Mouse (Mus musculus): ENCODE data around the gene Pde4d.

The Pde4d gene

DNA sequence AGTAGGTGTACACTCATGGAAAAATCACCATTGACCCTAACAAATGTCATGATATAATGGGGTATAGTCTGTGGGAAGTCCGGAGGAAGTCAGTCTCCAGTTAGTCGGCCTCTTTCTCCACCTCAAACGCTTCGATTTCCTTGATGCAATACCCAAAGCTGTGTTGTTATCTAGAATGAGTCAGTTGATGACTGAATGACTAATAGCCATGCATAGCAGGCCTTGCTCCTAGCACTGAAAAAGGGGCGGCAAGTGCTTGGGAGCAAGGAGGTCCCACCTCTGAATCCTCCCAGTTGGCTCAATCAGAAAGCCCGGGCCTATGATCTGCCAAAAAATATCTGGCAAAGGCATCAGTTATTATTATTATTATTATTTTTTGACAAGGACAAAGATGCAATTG is 1209.4 kb downstream of the Pde4d start:
- DNase-seq (ENCODE audit: low read depth), result no peak

DNA sequence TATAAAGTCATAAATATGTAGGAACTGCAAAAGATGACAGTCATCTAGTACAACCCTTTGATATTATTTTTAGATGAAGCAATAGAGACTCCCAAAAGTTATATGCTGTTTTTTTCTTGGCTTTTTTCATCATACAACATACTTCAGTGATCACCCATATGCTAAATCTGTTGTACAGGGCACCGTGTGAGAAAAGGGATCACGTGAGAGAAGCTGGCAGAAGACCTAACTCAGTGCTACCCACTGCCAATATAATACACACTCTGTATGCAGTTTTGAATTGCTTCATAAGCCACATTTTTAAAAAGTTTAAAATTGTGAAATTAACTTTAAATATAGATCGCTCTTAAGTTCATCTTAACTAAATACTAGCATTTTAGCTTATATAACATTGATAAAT is 1211.6 kb downstream of the Pde4d start:
- DNase-seq (ENCODE audit: low read depth), result no peak

DNA sequence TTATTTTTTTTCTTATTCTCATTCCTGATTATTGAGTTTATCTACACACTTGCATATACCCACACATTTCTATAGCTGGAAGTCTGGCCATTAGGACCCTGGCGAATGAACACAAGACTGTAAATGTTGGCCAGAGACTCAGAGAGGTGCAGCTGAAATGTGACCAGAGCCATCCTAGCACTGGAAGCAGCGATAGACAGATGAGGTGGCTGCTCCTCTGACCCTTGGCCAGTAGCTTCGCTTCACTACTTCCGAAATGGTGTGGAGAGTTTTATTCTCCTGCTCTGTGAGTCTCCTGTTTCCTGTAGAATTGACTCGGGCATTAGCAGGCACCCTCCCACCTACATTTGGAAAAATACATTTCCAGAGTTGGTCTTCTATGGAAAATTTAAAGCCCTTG is 1212.4 kb downstream of the Pde4d start:
- DNase-seq (ENCODE audit: low read depth), result no peak

DNA sequence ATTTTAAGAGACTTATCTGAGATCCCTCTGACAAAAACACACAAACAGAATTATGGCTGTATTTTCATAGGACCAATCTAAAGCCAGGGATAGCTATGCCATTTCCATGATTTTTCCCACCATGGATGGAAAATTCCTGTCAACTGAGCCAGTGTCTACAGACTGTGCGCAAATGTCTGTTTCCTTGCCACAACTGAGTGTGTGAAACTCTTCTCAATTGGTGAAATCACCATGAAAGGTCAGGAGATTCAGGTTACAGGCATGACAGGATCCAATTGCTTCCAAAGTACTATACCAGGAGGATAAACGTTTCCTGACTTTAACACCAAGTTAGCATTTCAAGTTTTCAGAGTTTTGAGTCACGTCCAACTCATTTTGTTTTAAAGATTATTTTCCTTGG is 1213.0 kb downstream of the Pde4d start:
- DNase-seq (ENCODE audit: low read depth), result no peak

DNA sequence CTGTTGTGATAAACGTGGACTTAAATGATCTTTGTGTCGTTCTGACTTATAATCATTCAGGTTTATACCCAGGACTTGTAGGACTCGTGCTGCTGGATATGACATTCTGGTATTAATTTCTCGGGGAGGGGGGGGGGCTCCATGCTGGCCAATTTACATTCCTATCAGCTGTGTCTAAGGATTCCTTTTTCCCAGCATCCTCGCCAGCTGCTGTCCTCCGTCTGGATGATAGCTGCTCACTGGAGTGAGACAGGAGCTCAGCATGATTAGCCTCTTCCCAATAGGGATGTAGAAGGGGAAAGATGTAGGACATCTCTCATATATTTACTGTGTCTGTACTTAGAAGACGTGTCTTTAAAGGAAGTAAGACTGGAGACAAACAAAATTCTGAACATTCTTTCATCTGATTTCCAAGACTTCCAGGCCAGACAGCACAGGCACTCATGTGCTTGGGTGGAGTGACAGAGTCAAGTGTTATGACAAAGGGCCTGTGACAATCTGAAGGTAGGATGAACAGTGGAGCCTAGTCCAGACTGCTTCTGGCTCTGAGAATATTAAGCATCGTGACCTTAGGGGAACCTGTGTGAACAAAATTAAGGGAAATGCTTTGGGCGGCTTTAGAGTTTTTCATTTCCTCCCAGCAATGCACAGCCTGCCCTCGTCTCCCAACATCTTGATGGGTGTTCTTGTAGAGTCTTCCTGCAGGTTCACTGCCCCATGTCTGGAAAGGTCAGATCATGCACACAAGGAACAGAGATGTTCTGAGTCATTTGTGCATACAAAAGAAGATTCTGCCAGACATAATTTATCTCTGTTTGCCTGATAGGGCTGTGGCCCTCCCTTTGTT is 1215.4 kb downstream of the Pde4d start:
- DNase-seq (ENCODE audit: low read depth), result no peak

DNA sequence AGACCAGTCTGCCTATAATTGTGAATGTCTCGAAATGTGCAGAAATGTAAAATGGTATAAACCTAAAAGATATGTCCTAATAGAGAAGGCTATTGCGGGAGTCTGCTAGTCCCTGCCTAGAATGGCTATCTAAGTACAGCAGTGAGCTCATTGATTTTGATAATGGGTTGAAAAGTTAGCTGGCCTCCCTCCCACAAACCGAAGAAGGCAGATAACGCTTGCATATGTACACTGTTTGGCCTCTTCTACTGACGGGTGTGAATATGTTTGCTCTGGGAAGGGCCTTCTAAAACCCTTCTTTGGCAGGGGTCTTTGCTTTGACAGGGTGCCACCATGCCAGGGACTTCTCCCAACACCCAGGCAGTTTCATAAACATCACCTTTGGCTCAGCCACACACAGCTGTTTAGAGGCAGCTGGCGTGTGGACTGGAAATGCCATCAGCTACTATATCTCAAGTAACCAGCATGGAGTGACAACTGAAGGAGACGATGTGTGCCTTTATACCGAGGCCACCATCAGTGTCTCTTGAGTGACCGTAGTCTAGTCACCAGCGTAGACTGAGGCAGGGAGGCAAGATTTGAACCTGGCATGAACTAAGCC is 1216.2 kb downstream of the Pde4d start:
- DNase-seq (ENCODE audit: low read depth), result no peak

DNA sequence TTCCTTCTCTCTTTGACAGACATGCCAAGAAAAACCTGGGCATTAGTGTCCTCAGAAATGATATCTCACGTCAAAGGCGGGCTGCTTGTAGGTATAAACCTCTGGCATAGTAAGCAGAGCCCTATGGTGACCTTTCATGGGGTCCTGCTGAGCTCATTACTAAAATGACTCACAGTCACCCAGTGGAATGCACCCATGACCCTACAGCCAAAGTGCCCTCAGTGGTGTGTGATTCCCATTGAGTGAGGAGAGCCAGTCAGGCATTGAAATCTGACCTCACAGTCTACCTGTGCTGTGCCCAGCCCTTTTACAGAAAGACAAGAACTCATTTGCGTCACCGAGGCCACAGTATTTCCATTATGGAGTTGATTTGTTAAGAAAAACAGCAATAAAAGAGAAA is 1220.2 kb downstream of the Pde4d start:
- DNase-seq (ENCODE audit: low read depth), result no peak

DNA sequence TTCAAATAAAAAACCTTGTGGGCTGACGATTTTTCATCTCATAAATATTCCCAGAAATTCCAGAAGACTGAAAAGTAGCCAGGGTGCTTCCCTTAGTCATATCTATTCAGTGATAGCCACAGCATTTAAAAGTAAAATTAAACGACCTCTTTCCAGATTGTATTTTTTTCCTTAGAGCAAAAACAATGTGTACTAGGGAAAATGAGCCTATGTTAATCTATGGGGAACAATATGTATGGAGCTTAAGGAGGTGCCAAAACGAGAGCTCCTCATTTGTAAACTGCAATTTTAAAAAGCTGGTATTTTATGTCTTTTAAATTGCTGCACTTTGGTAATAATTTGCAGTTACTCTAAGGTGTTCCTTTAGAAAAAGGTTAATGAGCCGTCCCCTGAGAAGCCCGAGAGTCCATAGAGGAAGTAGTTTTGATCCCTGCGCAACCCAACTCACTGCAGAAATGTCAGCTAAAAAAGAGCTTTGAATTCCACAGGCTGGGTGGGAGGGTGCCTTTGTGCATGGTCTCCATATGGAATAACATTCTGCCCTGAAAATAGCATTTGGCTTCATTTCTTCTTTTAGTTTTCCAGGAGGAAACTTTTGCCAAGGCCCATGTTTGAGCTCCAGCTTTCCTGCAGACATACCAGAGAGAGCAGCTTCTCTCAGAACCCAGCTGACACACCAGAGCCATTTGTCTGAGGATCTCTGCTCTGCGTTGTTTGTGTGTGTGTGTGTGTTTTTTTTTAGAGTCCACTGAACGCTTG is 1222.0 kb downstream of the Pde4d start:
- DNase-seq (ENCODE audit: low read depth), result no peak

DNA sequence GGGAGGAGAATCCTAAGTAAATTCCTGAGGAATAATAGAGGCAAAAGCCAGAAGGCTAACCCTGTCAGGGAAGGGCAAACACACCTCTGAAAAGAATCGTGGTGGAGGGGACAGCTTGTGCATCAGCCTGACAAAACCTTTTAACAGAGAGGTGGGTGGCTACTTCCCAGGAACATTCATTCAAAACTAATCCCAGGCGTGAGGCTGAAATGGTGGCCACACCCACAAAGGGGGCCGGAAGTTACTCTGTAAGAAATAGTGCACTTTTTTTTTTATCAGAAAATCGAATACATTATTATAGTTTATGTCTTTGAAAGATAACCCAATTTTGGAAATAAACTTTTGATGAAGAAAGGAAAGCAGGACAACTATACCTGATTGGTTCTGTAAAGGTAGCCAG is 1227.3 kb downstream of the Pde4d start:
- no peak for DNase-seq (ENCODE audit: low read depth)

DNA sequence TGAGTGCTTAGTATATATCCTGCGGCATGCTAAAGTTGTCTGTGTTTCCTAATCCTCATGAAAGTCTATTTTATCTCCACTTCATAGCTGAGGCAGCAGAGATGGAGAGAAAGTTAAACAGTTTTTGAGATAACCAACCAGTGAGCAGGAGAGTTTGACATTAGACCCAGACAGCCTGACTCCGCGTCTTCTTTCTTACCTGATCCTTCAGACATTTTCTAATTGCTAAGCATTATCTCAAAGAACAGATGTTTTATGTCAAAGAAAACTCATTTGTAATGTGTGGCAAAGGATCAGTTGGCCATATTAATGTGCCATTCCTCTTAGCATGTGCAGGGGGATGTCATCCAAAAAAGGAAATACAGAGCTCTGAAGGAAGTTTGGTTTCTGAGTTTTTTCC is 1227.9 kb downstream of the Pde4d start:
- DNase-seq (ENCODE audit: low read depth), result no peak

DNA sequence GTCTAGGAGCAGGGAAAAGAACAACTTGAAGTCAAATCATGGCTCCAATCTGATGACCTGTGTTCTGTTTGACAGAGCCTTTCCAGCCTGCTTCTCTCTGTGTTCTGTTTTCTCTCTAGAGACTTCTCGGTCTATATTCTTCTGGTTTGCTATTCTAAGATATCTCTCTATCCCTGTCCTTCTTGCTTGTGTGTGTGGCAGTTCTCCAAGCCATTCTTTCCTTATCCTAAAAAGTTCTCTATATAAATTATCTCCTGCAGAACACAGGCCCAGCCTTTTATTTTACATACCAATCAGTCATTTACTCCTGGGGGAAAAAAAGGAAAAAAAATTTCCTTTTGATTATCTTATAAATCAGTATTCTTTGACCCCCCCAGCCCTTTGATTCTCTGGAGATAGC is 1229.2 kb downstream of the Pde4d start:
- no peak for DNase-seq (ENCODE audit: low read depth)

DNA sequence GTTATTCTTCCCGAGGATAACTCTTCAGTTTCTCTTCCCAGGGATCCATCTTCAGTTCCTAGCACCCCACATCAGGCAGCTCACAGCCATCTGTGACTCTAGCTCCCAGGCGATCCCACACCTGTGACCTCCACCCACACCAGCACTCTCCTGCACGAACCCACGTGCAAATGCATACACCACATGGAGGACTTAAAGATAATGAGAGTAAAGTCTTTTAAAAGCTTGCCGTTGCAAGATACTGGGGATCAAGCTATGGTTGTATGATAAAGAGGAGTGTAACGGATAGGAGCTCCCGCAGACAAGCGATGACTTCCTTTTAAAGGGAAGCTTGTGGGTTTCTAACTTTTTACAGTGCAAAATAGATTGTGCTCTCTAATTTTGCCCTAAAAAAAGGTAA is 1230.5 kb downstream of the Pde4d start:
- no peak for DNase-seq (ENCODE audit: low read depth)

DNA sequence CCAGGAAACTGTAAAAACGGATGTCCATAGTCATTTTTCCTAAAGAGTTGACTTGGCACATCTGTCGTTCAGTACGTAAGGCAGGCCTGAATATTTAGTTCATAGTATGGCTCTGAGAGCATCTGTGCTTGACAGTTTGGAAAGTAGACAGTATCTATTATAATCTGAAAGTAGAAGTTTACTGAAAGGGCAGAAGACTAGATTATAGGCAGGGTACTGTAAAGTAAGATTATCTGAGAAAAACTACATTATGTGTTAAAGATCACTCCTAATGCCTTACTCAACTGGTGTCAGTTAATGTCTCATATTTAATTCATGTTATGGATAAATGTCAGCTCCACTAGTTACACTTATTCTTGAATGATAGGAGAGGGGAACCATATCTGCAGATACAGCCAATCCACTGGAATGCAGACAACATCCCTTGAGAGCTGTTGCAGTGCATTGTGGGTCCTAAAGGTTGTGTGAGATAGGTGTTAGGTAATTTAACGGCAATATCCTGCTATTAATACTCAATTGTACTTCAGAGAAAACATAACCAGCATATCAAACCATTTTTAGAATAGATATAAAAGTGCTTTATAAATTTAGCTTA is 1232.0 kb downstream of the Pde4d start:
- DNase-seq (ENCODE audit: low read depth), result no peak

DNA sequence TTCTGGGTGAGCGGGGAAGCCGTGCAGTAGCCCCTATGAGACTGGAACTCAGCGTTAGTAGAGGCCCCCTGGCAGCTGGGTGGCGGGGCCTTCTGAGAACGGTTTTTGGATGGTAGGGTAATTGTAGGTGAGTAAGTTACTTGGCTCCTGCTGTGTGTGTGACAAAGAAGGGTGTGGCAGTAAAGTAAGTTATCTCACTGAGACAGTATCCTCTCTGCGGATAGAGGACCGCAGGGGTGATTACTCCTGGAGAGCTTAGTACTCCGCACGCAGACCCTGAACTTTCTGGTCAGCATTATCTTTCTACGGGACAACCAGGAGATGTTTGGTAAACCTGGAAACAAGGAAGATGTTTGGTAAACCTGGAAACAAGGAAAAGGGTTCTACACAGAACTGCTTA is 1233.3 kb downstream of the Pde4d start:
- DNase-seq (ENCODE audit: low read depth), result no peak

DNA sequence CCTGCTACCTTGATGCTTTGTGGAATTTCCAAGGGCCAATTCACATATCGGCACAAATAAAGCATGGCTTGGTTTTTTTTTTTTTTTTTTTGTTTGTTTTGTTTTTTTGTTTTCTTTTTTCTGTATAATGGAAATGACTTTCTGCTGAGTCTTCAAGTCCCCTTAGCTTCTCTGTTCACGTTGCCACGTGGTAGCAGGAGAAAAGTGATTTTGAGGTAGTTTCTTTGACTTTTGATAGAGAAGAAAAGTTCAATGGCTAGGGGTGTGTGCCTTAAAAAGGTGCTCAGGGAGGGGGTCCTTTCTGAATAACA is 1235.2 kb downstream of the Pde4d start:
- DNase-seq (ENCODE audit: low read depth), result no peak

DNA sequence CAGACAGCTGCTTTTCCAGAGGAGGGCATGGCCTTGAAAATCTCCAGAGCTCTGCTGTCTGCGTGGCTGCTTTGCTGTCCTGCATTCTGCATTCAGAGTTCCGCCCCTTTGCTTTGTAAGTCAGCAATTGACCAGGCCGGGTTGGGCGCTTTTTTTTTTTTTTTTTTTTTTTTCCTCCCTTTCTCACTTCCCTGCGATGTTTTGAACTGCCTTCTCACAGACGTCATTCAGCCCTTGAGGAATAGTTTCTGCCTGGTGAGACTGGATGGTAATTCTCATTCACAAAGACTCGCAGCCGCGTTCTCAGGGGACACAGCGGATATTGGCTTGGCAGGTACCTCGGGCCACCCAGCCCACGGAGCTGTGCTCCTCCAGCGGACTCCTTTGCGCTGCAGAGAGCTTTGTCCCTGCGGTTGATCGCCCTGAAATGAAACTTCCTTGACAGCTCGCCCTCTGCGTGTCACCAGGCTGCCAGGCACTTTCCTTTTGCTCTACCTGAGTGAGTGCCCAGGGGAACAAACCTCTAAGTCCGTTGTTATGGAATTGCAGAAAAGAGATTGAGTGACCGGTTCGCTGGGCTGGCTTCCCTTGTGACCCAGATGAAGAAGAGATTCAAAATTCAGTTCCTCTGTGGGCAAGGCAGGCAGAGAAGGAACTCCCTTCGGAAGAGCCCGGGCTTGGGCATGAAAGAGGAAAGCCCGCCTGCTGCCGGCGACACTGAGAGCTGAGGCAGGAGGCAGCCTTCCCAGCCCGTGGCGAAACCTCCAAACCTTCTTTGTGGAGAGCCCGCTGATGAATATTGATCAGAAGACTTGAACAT is 1235.8 kb downstream of the Pde4d start:
- peak; percentile 40 for DNase-seq (ENCODE audit: low read depth)

DNA sequence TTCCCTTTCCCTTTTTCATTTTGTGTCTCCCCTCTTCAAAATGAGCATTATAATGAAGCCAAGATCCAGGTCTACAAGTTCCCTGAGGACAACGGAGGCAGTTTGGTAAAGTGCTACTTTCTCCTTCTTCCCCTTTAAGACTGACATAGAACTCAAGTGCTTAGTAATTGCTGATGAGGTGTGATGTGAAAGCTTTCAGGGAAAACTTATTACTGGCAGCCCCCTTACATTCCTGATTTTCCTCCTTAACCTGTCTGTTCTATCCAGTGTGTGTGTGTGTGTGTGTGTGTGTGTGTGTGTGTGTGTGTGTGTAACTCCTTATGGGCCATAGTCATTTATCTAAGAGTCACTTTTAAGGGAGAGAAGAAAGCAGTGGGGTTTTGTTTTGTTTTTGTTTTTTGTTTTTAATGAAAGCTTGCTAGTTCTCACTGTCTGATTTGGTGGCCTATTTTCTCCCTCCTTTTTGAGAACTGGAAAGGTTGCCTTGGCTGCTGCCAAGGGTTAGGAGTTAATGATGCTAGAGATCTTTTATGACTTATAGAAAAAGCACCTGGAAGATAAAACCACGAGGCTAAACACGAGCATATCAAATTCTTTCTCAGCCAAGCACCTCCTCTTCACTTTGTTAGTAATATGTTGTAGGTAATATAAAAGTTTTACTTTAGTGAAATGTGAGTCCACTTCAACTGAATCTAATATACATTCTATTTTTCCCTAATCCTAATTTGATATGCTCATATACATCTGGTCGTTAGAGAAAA is 1236.5 kb downstream of the Pde4d start:
- DNase-seq (ENCODE audit: low read depth), result no peak

DNA sequence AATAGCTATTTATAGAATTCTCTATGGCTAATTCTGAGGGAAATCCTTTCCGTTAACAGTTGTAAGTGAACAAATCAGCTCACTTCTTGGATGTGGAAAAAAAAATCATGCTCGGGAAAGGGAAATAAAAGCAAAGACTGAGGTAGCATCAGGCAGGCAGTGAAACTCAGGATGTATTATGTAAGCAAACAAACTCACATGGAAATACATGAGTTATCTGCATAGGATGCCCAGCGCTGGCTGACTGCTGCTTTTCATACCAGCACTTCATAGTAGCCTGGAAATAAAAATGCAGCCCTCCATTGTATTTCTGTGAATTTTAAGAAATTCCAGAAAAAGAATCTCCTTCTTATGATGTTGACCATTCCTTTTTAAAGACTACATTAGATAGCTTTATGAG is 1237.2 kb downstream of the Pde4d start:
- DNase-seq (ENCODE audit: low read depth), result no peak

DNA sequence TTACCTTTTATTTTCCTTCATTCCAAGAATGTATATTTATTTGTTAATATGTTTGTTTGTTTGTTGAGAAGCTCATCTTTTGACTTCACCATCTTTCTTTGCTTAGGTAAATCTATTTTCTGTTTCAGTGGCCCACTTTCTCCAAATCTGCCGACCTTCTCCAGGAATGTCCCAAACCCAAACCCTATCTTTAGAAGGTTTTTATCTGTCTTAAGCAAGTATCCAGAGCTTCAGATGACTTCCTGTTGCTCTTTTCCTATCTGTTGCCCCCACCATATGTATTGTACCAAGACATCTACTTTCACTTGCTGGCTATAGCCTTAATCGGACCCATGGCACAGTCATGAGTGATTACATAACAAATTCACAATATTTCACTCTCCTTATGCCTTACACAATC is 1238.4 kb downstream of the Pde4d start:
- no peak for DNase-seq (ENCODE audit: low read depth)

DNA sequence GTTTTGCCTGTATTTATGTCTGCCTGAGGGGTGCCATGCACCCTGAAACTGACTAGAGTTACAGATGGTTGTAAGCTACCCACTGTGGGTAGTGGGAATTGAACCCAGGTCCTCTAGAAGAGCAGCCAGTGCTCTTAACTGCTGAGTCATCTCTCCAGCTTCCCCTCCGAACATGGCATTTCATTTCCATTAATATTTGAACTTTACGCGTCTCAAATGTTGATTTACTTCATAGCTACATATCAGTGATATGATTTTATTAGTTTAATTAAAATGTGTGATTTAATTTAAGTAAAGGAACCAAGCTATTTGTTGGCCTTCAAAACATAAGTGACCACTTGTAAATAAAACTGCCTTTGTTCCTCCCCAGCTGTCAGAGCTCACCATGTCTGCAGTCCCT is 1239.4 kb downstream of the Pde4d start:
- DNase-seq (ENCODE audit: low read depth), result no peak

DNA sequence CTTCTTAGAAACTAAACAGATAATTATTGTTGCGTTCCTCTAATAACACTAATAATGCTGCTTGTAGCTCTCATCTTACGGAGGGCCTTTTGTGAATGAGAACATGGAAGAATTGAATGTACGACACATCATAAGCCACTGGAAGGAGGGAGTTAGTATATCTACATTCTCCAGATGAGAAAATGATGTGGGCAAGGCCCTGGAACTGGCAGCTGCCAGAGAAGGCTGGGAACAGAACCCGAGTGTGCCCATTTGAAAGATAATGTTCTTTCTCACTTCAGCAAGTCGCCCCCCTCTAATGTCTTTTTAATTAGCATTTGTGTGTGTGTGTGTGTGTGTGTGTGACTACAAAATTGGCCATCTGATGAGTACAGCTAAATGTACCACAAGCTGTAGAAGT is 1240.8 kb downstream of the Pde4d start:
- no peak for DNase-seq (ENCODE audit: low read depth)

Data from fibroblast of lung, adult 2 months (primary cell).